Mouse (Mus musculus): Measurements from ENCODE around the gene Slc38a10. TPM values are rescaled to one million over a fixed set of nuclear protein-coding genes. Genes with fewer than 3 reads are reported as not detected.

Slc38a10 gene
- 40.6 to 56.4 TPM (median 42.9 TPM) in 3 replicates for total RNA-seq (2017)

GRCm38 (mm10) chr11:120151113-120151494, at the start of gene Slc38a10:
Slc38a10 (minus strand) TSS chr11:120151346.
- ATAC-seq (replicated peaks; ENCODE audit: insufficient number of reproducible peaks, low FRiP score, low TSS enrichment, poor library complexity, severe bottlenecking) = peak; percentile 99

GRCm38 (mm10) chr11:120200621-120201020, 49.5 kb upstream of the Slc38a10 start:
- no peak for ATAC-seq (replicated peaks; ENCODE audit: insufficient number of reproducible peaks, low FRiP score, low TSS enrichment, poor library complexity, severe bottlenecking)

- ATAC-seq (replicated peaks; ENCODE audit: insufficient number of reproducible peaks, low FRiP score, low TSS enrichment, poor library complexity, severe bottlenecking) = no peak
These were observed 48.6 kb upstream of the Slc38a10 start for GRCm38 (mm10) chr11:120199766-120200165.

- no peak for ATAC-seq (replicated peaks; ENCODE audit: insufficient number of reproducible peaks, low FRiP score, low TSS enrichment, poor library complexity, severe bottlenecking)
These were observed 47.7 kb upstream of the Slc38a10 start for GRCm38 (mm10) chr11:120198831-120199230.

GRCm38 (mm10) chr11:120190526-120191412, 39.6 kb upstream of the Slc38a10 start:
- no peak for ATAC-seq (replicated peaks; ENCODE audit: insufficient number of reproducible peaks, low FRiP score, low TSS enrichment, poor library complexity, severe bottlenecking)

- ATAC-seq (replicated peaks; ENCODE audit: insufficient number of reproducible peaks, low FRiP score, low TSS enrichment, poor library complexity, severe bottlenecking) = peak; percentile 94
These were observed 38.5 kb upstream of the Slc38a10 start for GRCm38 (mm10) chr11:120189459-120190312.

- ATAC-seq (replicated peaks; ENCODE audit: insufficient number of reproducible peaks, low FRiP score, low TSS enrichment, poor library complexity, severe bottlenecking) = no peak
These were observed 37.6 kb upstream of the Slc38a10 start for GRCm38 (mm10) chr11:120188481-120189441.

- no peak for ATAC-seq (replicated peaks; ENCODE audit: insufficient number of reproducible peaks, low FRiP score, low TSS enrichment, poor library complexity, severe bottlenecking)
These were observed 36.9 kb upstream of the Slc38a10 start for GRCm38 (mm10) chr11:120188102-120188480.

- ATAC-seq (replicated peaks; ENCODE audit: insufficient number of reproducible peaks, low FRiP score, low TSS enrichment, poor library complexity, severe bottlenecking) = no peak
These were observed 36.3 kb upstream of the Slc38a10 start for GRCm38 (mm10) chr11:120187236-120188101.

GRCm38 (mm10) chr11:120186821-120187235, 35.7 kb upstream of the Slc38a10 start:
- no peak for ATAC-seq (replicated peaks; ENCODE audit: insufficient number of reproducible peaks, low FRiP score, low TSS enrichment, poor library complexity, severe bottlenecking)

- no peak for ATAC-seq (replicated peaks; ENCODE audit: insufficient number of reproducible peaks, low FRiP score, low TSS enrichment, poor library complexity, severe bottlenecking)
These were observed 35.1 kb upstream of the Slc38a10 start for GRCm38 (mm10) chr11:120186145-120186740.

GRCm38 (mm10) chr11:120185316-120186141, 34.4 kb upstream of the Slc38a10 start:
- ATAC-seq (replicated peaks; ENCODE audit: insufficient number of reproducible peaks, low FRiP score, low TSS enrichment, poor library complexity, severe bottlenecking) = no peak

- ATAC-seq (replicated peaks; ENCODE audit: insufficient number of reproducible peaks, low FRiP score, low TSS enrichment, poor library complexity, severe bottlenecking) = no peak
These were observed 33.5 kb upstream of the Slc38a10 start for GRCm38 (mm10) chr11:120184371-120185315.

- no peak for ATAC-seq (replicated peaks; ENCODE audit: insufficient number of reproducible peaks, low FRiP score, low TSS enrichment, poor library complexity, severe bottlenecking)
These were observed 32.6 kb upstream of the Slc38a10 start for GRCm38 (mm10) chr11:120183708-120184107.

GRCm38 (mm10) chr11:120183180-120183579, 32.0 kb upstream of the Slc38a10 start:
- ATAC-seq (replicated peaks; ENCODE audit: insufficient number of reproducible peaks, low FRiP score, low TSS enrichment, poor library complexity, severe bottlenecking) = no peak

Measured in monocyte, adult 5-6 weeks (primary cell).